Mouse (Mus musculus): Measurements from ENCODE around the gene Rnps1. TPM values are rescaled to one million over a fixed set of nuclear protein-coding genes. Genes with fewer than 3 reads are reported as not detected.
"Not testable (repeated sequence)": the region's sequence is repeated elsewhere in the genome, so short reads cannot be mapped to it uniquely, and the experiment has no call there.

Gene Rnps1
- polyA plus RNA-seq, 1 experiment, result 101 TPM

DNA sequence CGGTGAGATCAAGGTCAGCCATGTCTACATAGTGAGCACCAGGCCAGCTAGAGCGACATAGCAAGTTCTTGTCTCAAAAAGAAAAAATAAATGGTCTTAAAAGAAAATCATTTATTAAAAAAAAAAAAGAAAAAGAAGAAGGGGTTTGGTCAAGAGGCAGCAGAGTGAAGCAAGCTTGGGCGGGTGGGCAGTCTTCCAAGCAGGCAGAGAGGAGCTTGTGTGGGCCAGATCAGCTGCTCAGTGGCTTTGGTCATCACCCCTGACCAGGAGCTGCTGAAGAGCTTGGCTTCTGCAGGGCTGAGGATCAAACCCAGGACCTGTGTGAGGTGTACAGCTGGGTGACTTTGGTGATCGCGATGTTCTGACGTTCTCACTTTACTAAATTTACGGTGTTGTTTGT, 19.9 kb upstream of the Rnps1 start:
- WGBS, result 76% methylated on average over 7 of the region's 7 CpGs
- TF ChIP-seq POLR2A (IDR thresholded peaks at IDR 0.05; ENCODE audit: borderline replicate concordance, extremely low read depth, low read depth, low read length), result no peak
- no peak for TF ChIP-seq CTCF (IDR thresholded peaks at IDR 0.05; ENCODE audit: insufficient read depth, low read length)
- DNase-seq, result no peak
- Histone ChIP-seq H3K4me3 (replicated peaks; ENCODE audit: extremely low read depth, low read depth, low read length) (no peak overlapping the region), H3K4me1 (ENCODE audit: control insufficient read depth, insufficient read depth, low read length) (no peaks in the 10 kb centered on the region)

DNA sequence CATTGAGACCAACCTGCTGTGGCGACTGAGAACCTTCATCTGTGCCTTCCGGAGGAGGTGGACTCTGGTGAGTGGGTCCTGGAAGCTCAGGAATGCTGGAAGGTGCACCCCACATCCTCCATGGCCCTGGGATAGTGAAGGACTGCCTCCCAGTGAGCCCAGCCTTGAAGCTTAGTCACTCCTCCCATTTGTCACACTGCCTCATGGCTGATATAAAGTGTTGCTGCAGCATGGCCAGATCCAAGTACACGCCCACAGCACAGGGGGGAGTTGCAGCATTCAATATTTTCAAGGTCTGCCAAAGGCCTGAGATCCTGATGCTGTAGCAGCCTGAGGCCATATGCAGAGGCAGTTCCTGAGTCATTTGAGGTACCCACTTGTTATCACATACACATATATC, 12.0 kb upstream of the Rnps1 start:
- no peak for DNase-seq
- 69% methylated on average over 3 of the region's 3 CpGs for WGBS
- Histone ChIP-seq H3K4me3 (replicated peaks; ENCODE audit: extremely low read depth, low read depth, low read length) (no peak overlapping the region), H3K4me1 (ENCODE audit: control insufficient read depth, insufficient read depth, low read length) (no peaks in the 10 kb centered on the region)
- no peak for TF ChIP-seq CTCF (IDR thresholded peaks at IDR 0.05; ENCODE audit: insufficient read depth, low read length)
- TF ChIP-seq POLR2A (IDR thresholded peaks at IDR 0.05; ENCODE audit: borderline replicate concordance, extremely low read depth, low read depth, low read length), result no peak

DNA sequence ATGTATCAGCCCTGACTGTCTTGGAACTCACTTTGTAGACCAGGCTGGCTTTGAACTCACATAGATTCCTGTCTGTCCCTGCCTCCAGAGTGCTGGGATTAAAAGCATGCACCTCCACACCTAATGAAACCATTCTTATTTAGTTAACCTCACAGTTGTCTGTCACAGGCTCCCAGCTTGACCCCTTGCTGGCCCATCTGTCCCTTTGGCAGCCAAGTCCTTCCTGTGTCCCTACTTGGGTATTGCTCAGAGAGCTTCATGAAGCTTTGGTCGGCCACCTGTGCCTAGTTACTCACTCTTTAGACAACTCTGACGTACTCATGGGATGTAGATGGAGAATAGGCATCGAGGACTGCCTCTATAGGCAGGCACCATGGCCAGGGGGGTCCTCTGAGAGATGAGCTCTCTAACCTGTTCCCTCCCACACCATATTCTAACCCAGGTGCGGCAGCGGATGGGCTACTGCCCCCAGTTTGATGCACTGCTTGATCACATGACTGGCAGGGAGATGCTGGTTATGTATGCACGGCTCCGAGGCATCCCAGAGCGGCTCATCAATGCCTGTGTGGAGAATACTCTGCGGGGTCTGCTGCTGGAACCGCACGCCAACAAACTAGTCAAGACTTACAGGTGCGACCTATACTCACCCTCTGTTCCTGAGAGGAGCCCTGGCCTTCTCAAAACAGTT, 7.1 kb upstream of the Rnps1 start:
- DNase-seq, result no peak
- Histone ChIP-seq H3K4me1 (ENCODE audit: control insufficient read depth, insufficient read depth, low read length) (no peaks in the 10 kb centered on the region), H3K4me3 (replicated peaks; ENCODE audit: extremely low read depth, low read depth, low read length) (no peak overlapping the region)
- TF ChIP-seq CTCF (IDR thresholded peaks at IDR 0.05; ENCODE audit: insufficient read depth, low read length), result no peak
- TF ChIP-seq POLR2A (IDR thresholded peaks at IDR 0.05; ENCODE audit: borderline replicate concordance, extremely low read depth, low read depth, low read length), result no peak
- 85% methylated on average over 12 of the region's 12 CpGs for WGBS

DNA sequence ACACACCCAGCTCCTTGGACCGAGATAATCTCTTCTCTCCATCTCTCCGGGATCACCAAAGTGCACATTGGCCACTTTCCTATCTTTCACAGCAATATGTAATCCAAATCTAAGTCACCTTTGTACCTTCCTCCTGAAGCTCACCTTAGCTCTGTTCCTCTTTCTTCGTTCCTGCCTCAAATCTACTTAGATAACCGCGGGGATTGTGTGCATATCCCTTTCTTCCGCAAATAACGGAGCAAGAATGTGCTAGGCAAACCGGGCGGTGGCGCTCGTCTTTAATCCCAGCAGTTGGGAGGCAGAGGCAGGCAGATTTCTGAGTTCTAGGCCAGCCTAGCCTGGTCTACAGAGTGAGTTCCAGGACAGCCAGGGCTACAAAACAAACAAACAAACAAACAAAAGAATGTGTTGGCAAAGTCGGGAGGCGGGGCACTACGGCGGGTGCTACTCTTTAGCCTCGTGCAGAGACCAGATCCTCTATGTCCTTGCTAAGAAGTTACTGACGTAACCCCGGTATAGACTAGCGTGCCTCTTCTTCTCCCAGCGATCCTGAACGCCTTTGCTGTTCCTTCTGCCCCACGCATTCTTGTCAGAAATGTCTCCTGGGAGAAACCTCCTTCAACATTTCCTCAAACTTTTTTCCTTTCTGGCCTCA, 681 bp upstream of the Rnps1 start:
- H3K4me1 ChIP-seq (ENCODE audit: control insufficient read depth, insufficient read depth, low read length), result peaks cover 10% of the 10 kb centered on the region
- H3K4me3 ChIP-seq (replicated peaks; ENCODE audit: extremely low read depth, low read depth, low read length), result peak overlapping the region; percentile 76
- peak; percentile 33 for DNase-seq
- 13% methylated on average over 22 of the region's 22 CpGs for WGBS
- TF ChIP-seq POLR2A (IDR thresholded peaks at IDR 0.05; ENCODE audit: borderline replicate concordance, extremely low read depth, low read depth, low read length) (no peak), CTCF (IDR thresholded peaks at IDR 0.05; ENCODE audit: insufficient read depth, low read length) (0 out of 2 replicates have a peak, but pooled peaks have one; percentile 7)

DNA sequence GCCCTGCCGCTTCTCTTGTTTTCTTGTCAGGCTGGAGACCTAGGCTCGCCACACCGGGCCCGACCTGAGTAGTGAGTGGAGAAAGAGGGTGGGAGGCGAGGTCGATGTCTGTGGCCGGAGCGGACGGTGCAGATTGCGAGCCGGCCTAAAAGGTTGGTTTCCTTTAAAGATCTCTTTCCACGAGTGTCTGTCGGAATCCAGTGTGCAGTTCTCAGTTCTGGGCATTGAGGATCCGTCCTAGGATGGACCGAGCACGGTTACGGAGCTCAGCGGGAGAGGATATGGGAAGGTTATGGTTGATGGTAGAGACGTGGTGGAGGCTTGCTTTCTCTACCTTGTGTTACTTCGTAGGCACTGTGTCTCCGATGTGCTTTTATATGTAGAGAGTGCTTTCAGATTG, 646 bp downstream of the Rnps1 start:
- no peak for TF ChIP-seq POLR2A (IDR thresholded peaks at IDR 0.05; ENCODE audit: borderline replicate concordance, extremely low read depth, low read depth, low read length)
- no peak for TF ChIP-seq CTCF (IDR thresholded peaks at IDR 0.05; ENCODE audit: insufficient read depth, low read length)
- no peak for DNase-seq
- H3K4me3 ChIP-seq (replicated peaks; ENCODE audit: extremely low read depth, low read depth, low read length), result peak overlapping the region; percentile 80
- WGBS, result 1% methylated on average over 21 of the region's 21 CpGs
- H3K4me1 ChIP-seq (ENCODE audit: control insufficient read depth, insufficient read depth, low read length), result peaks cover 10% of the 10 kb centered on the region

DNA sequence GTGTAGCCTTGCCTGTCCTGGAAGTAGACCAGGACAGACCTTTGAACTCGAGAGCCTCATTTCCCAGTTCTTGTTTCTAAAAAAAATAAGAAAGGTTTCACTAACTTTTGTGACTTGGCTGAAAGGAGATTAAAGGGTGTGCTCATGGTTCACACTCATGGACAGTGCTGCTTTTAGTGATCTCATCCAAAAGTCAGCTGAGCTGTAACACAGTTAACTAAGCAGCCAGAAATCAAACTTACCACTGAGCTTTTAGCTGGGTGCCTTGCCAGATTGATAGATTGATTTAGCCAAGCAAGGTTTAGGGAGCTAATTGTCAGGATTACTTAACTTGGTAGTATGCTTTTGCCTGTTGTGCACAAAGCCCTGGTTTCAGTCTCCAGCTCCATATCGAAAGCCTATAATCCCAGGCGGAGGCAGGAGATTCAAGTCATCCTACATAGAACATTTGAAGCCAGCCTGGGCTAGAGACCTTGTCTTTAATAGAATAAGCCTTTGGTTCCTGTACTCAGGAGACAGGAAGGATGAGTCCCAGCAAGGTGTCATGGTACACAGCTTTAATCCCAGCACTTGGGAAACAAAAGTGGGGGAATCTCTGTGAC, 1.8 kb downstream of the Rnps1 start:
- WGBS, result 69% methylated on average over 3 of the region's 3 CpGs
- Histone ChIP-seq H3K4me1 (ENCODE audit: control insufficient read depth, insufficient read depth, low read length) (peaks cover 10% of the 10 kb centered on the region), H3K4me3 (replicated peaks; ENCODE audit: extremely low read depth, low read depth, low read length) (no peak overlapping the region)
- TF ChIP-seq CTCF (IDR thresholded peaks at IDR 0.05; ENCODE audit: insufficient read depth, low read length), result no peak
- no peak for TF ChIP-seq POLR2A (IDR thresholded peaks at IDR 0.05; ENCODE audit: borderline replicate concordance, extremely low read depth, low read depth, low read length)
- DNase-seq, result no peak

DNA sequence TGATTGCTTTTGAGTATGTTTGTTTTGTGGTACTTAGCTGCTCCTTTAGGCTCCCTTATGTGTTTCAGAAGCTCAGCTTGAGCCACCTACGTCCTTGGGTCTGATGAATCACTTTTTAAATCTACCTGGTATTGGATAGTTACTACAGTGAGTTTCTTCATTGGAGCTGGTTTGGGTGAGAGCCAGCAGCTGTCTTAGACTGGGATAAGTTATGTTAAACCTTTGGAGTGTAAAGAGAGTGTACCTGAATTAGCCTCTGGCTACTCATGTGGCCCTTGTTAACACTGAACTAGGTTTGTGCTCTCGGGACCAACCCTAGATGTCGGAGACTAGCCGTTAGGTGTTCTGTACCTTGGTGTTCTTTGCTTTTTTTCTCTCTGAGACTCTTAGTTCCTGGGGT, 8.7 kb downstream of the Rnps1 start:
- Histone ChIP-seq H3K4me1 (ENCODE audit: control insufficient read depth, insufficient read depth, low read length) (peaks cover 5% of the 10 kb centered on the region), H3K4me3 (replicated peaks; ENCODE audit: extremely low read depth, low read depth, low read length) (no peak overlapping the region)
- 81% methylated on average over 4 of the region's 4 CpGs for WGBS
- TF ChIP-seq CTCF (IDR thresholded peaks at IDR 0.05; ENCODE audit: insufficient read depth, low read length) (no peak), POLR2A (IDR thresholded peaks at IDR 0.05; ENCODE audit: borderline replicate concordance, extremely low read depth, low read depth, low read length) (no peak)
- no peak for DNase-seq

DNA sequence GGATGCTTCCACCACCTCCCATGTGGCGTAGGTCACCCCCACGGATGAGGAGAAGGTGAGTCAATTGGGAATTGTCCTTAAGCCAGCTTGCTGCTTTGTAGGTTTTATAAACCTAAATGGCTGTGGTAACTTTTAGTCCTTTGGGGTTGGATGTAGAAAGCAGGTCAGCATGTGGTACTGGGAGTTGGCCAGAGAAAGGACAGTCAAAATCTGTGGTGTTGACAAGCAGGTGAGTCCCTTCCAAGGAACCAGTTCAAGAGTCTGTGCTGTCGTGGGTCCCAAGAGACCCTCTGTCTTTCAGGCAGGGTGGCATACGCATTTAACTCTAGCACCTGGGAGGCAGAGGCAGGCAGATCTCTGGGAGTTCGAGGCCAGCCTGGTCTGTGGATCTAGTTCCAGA, 10.1 kb downstream of the Rnps1 start:
- 90% methylated on average over 5 of the region's 5 CpGs for WGBS
- peaks cover 5% of the 10 kb centered on the region for H3K4me1 ChIP-seq (ENCODE audit: control insufficient read depth, insufficient read depth, low read length)
- no peak for DNase-seq
- H3K4me3 ChIP-seq (replicated peaks; ENCODE audit: extremely low read depth, low read depth, low read length), result no peak overlapping the region
- TF ChIP-seq POLR2A (IDR thresholded peaks at IDR 0.05; ENCODE audit: borderline replicate concordance, extremely low read depth, low read depth, low read length), result no peak
- no peak for TF ChIP-seq CTCF (IDR thresholded peaks at IDR 0.05; ENCODE audit: insufficient read depth, low read length)

DNA sequence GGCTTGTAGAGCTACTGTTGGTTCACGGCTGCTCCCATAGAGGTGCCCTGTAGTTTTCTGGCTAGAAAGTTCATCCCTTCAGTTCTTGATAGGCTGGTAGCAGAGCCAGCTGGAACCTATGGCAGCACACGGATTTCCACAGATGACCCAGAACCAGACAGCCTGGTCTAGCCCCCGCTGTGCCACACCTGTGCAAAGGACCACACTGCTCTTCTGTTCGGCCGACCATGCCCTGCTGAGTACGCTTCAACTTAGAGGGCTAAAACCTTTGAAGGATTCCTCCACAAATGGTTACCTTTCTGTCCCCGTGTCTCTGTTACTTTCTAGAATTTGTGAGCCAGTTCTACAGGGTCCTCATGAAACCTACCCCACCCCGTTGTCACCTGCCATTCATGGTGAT, 11.0 kb downstream of the Rnps1 start:
- not testable (repeated sequence) for H3K4me3 ChIP-seq (replicated peaks; ENCODE audit: extremely low read depth, low read depth, low read length); H3K4me1 ChIP-seq (ENCODE audit: control insufficient read depth, insufficient read depth, low read length); DNase-seq
- 92% methylated on average over 6 of the region's 8 CpGs for WGBS

DNA sequence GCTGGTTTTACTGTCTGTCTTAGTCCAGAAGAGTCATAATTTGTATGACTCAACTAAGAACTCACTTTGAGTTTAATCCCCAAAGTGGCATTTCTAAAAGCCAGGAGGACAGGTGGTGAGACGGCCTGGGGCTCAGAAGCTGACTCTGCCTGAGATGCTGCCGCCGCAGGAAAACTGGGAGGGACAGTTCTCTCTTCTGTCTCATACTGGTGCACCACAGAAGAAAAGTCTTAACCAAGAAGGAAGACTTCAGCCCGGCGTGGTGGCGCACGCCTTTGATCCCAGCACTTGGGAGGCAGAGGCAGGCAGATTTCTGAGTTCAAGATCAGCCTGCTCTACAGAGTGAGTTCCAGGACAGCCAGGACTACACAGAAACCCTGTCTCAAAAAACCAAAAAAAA, 11.5 kb downstream of the Rnps1 start:
- Histone ChIP-seq H3K4me3 (replicated peaks; ENCODE audit: extremely low read depth, low read depth, low read length) (no peak overlapping the region), H3K4me1 (ENCODE audit: control insufficient read depth, insufficient read depth, low read length) (peaks cover 5% of the 10 kb centered on the region)
- TF ChIP-seq CTCF (IDR thresholded peaks at IDR 0.05; ENCODE audit: insufficient read depth, low read length) (no peak), POLR2A (IDR thresholded peaks at IDR 0.05; ENCODE audit: borderline replicate concordance, extremely low read depth, low read depth, low read length) (no peak)
- 86% methylated on average over 7 of the region's 7 CpGs for WGBS
- no peak for DNase-seq

Measured in lung, adult 2 months (tissue).